Mouse (Mus musculus) inflammation-experienced regulatory T-cells, adult 6 months (primary cell): ENCODE measurements around the gene Cntd1. TPM values are rescaled to one million over a fixed set of nuclear protein-coding genes. Genes with fewer than 3 reads are reported as not detected.

ENCODE experiments used
- ATAC-seq: one replicate; pipeline ENCODE4 v1.8.0; 2017
- polyA plus RNA-seq, 3 experiments: library from polyadenylated mRNA; unstranded; fragments of 100-300 nt; shearing (Covaris generic); gene quantifications; one replicate each; pipeline ENCODE4 v1.2.1; 2017

The Cntd1 gene
- polyA plus RNA-seq, 3 experiments from 2014 or later = 0.63 to 1.2 (median 0.71) TPM

DNA sequence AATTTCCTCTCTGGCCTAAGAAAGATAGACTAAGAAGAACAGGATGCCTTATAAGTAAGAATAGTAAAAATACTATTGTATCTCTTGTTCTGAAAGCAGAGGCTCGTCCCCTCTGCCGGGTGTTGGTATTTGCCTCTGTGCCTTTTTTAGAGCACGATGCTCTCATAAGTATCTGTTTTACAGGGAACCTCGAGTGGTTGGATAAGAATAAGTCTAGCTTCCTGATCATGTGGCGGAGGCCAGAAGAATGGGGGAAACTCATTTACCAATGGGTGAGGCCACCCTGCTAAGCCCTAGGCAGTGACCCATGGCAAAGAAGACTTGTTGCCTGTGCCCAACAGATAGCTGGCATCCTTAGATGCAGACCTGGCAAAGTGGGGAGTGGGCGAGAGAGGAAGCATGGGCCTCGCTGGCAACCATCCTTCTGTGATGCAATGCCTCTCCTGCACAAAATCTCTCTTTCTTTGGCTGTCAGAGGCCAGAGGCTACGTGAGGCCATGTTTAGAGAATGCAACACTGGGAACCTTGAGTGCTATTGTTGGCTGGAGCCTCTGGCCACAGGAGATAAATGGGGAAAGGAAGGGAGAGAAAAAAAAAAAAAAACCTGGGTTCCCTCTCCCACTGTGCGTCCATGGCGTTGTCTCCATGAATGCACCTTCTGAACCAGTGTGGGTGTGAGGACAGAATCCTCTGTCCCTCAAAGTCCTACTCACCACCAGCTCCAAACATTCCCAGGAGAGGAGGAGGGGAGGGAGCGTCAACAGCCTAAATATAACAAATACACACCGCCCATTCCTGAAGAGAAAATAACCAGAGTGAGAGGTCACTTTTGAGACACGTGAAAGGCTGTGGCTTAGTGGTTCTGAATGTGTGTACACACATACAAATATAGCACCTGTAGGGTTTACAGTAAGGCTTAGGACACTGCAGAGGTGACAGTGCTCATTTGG, 22.7 kb upstream of the Cntd1 start:
- no peak for ATAC-seq

GRCm38 (mm10) chr11:101259261-101259712, 19.5 kb upstream of the Cntd1 start:
- no peak for ATAC-seq

- no peak for ATAC-seq
Observed at GRCm38 (mm10) chr11:101259948-101260825, 18.6 kb upstream of the Cntd1 start, which contains the start of gene Wnk4. Gene Wnk4, plus strand, starts transcription at chr11:101260567.

DNA sequence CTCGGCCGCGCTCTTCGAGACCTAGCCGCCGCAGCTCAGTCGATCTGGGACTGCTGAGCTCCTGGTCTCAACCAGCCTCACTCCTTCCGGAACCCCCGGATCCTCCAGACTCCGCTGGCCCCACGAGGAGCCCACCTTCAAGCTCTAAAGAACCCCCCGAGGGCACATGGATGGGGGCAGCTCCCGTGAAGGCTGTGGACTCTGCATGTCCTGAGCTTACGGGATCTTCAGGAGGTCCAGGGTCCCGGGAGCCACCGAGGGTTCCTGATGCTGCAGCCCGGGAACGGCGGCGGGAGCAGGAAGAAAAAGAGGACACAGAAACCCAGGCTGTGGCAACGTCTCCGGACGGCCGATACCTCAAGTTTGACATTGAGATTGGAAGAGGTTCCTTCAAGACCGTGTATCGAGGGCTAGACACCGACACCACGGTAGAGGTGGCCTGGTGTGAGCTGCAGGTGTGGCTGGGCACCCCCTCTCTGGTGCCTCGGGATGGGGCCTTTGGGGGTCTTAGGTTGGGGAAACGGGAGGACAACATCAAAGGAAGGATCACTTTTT, 17.9 kb upstream of the Cntd1 start:
- no peak for ATAC-seq

DNA sequence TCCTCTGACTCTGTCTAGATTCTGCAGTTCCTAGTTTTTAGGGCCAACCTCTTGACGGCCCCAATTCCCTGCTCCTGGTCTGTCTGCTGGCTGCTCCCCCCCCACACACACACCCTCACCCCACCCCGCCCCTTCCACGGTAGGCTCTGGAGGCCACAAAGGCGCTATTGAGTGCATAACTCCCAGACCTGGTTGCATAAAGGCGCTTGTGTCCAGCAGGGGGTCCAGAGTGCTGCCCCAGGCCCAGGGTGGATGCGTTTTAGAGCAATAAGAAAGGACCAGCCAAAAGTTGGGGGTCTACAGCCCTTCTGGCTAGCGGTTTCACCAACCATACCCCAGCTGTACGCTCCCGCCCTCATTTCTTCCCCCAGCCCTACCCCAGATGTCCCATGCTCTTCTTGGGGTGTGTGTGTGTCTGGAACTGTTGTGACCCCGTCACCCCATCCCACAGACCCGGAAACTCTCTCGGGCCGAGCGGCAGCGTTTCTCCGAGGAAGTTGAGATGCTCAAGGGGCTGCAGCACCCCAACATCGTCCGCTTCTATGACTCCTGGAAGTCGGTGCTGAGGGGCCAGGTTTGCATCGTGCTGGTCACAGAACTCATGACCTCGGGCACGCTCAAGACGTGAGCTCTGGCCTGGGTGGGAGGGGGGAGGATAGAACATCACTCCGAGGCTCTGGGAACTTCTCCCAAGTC, 16.4 kb upstream of the Cntd1 start:
- no peak for ATAC-seq

DNA sequence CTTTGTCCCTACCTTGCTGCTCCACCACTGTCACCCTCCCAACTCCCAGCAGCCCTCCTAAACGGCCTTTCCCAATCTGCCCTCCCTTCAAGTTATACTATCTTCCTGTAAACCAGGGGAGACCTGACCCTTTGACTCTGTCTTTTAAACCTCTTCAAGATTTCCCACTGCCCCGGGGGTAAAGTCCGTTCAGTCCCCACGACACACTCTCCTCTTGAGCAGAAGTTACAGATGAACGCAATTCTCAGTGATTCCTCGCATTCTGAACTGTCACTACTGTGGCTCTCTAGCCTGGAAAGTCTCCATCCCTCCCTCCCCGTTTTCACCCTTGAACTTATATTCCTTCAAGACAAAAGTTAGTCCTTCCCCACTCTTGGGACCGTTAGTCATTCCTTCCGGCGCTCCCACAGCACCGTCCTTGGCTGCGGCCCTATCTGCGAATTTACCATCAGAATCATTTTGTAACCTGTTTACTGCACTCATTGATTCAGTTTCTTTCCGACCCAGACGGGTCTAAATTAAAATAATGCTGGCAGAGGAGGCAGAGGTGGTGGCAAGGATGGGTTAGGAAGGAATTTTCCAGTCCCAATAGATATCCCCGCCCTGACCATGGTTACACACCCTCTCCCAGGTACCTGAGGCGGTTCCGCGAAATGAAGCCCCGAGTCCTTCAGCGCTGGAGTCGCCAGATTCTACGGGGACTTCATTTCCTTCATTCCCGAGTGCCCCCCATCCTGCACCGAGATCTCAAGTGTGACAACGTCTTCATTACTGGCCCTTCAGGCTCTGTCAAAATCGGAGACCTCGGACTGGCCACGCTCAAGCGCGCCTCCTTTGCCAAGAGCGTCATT, 15.4 kb upstream of the Cntd1 start:
- no peak for ATAC-seq

GRCm38 (mm10) chr11:101263989-101264280, 14.9 kb upstream of the Cntd1 start:
- ATAC-seq = no peak

GRCm38 (mm10) chr11:101264954-101265471, 13.8 kb upstream of the Cntd1 start:
- ATAC-seq = no peak

DNA sequence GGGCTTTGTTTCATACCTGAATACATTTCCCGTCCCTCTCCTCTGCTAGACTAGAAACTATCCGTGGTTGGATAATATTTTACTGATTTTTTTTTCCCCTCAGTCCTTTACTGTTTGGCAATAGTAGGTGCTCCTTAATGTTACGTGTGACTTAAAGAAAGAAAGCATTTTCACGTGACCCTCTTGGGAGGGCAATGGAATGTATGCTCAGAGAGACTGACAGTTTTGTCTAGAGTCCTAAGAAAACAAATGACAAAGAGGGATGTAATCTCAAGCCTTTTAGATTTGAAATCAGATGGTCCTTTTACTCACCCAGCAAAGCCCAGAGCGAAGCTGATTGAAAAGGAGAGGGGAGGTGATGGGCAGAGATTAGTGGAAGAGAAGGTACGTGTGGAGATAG, 12.9 kb upstream of the Cntd1 start:
- no peak for ATAC-seq

DNA sequence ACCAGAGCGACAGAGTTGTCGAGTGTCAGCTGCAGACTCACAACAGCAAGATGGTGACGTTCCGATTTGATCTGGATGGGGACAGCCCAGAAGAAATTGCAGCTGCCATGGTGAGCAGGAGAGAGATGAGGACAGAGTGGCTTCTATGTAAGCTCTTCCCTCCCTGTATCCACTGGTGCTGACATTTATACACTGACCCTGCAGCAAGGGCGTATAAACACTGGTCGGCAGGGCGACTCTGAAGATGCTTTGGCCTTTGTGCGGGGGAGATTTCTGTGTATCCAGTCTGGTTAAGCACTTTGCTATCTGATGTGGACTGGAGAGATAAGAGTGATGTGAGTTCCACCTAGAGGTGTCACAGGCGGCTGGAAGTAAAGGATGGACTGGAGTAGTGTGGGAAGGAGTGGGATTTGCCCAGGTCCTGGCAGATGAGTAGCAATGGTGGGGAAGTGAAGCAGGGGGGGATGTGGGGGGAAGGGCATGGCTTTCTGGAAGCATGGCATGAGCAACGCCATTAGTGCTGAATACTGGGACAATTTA, 9.2 kb upstream of the Cntd1 start:
- no peak for ATAC-seq

DNA sequence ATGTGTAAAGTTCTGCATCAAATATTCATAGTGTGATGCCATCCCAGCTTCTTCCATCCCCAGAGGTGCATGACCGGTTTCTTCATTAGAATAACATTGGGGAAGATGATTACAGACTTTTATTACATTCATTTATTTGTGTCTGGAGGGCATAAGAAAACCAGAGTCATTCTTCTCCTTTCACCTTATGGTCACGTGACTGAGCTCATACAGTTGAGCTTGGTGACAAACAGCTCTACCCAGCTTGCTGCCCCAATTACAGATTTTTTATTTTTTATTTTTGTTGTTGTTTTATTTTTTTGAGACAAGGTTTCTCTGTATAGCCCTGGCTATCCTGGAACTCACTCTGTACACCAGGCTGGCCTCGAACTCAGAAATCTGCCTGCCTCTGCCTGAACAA, 6.4 kb upstream of the Cntd1 start:
- ATAC-seq = no peak

DNA sequence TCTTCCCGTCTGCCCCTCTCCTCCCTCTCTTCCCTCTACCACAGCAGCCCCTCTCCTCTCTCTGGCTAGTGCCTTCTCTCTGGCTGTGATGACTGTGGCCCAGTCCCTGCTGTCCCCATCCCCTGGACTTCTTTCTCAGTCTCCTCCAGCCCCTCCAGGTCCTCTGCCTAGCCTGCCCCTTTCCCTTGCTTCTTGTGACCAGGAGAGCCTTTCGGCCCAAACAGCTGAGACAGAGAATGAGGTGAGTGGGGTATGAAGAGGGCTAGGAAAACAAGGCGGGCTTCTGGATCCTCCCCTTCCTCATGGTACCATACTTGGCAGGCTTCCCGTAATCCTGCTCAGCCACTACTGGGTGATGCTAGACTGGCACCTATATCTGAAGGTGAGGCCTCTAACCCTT, 3.5 kb upstream of the Cntd1 start:
- no peak for ATAC-seq

DNA sequence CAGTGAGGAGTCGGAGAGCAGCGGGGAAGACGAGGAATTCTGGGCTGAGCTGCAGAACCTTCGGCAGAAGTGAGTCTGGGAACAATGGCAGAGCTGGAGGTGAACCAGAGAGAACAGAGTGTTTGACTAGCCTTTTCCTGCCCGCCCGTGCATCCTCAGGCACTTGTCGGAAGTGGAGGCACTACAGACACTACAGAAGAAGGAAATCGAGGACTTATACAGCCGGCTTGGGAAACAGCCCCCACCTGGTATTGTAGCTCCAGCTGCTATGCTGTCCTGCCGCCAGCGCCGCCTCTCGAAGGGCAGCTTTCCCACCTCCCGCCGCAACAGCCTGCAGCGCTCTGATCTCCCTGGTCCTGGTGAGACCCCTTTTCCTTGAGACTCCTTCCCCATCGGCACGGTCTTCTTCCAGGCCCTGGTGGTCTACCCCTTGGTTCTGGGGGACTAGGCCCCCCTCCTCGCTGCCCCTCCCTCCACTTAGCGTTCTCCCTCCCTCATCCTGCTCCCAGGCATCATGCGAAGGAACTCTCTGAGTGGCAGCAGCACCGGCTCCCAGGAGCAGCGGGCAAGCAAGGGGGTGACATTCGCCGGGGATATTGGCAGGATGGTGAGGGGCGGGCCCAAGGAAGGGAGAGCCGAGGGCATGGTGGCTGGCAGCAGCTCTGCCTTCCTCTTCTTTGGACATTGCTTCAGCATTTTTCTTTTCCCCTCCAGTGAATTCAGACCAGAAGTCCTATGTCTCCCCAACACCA, 2.3 kb upstream of the Cntd1 start:
- no peak for ATAC-seq

DNA sequence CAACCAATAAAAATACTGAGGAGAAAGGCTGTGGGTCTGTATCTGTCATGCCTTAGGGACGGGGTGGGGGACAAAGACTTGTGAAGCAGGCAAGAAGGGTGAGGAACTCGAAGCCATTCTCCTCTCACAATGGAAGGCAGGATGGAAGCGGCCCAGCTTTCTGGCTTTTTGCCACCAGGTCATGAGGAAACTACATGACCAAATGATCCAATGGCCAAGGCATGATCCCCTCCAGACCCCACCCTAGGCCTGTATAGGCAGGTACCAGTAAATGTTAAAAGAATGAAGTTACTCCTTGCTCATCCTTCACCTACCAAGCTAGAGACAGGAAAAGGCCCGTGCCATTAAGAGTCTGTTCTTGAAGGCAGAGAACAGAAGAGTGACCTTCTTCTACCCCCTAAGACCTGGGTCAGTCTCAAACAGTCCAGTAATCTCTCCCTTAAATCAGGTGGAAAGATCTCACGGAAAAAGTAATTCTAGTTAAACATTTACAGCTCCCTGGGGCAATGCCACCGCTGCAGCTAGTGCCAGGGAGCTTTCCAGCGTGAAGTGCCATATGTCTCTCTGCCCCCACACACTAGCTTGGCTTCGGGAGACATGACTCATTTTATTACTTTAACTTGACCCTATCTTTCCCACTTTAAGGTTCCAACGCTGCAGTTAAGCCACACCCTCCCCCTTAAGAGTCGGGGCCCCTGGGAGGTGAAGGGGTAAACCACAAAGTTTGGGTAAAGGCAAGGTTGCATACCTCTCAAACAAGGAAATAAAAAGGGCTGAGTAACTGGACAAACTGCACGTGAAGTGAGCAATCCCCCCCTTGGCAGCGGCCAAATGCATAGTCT, 1.2 kb upstream of the Cntd1 start:
- no peak for ATAC-seq

- ATAC-seq = no peak
Observed at GRCm38 (mm10) chr11:101279193-101279569, 369 bp downstream of the Cntd1 start.

- ATAC-seq = no peak
Observed at GRCm38 (mm10) chr11:101280837-101281236, 2.0 kb downstream of the Cntd1 start.

- no peak for ATAC-seq
Observed at GRCm38 (mm10) chr11:101282896-101283295, 4.1 kb downstream of the Cntd1 start.

- ATAC-seq = no peak
Observed at GRCm38 (mm10) chr11:101283805-101284204, 5.0 kb downstream of the Cntd1 start.

- ATAC-seq = no peak
Observed at GRCm38 (mm10) chr11:101287306-101287705, 8.5 kb downstream of the Cntd1 start.
